Mouse (Mus musculus) liver, embryonic 14.5 days (tissue): ENCODE data around the gene Dmrtc1b. TPM values are rescaled to one million over a fixed set of nuclear protein-coding genes. Genes with fewer than 3 reads are reported as not detected.
"Not testable (repeated sequence)": the region's sequence is repeated elsewhere in the genome, so short reads cannot be mapped to it uniquely, and the experiment has no call there.

ENCODE experiments used
- ATAC-seq: fragments of 200-750 bp; cut with Nextera tagmentation; 2 replicates; pipeline ENCODE4 v1.8.0; 2017; ENCODE audit warnings: moderate number of reproducible peaks, mild to moderate bottlenecking, moderate library complexity; ENCODE audit not compliant: insufficient read depth
- DNase-seq, 3 experiments: peaks; one replicate each; pipeline ENCODE4 v3.0.0-alpha.2; 2012 to 2013; ENCODE audit warnings: low read depth in 3 of 3, low spot score in 3 of 3
- H3K27ac ChIP-seq: fragments of 300-500 bp; sonication (generic); 2 replicates; pipeline ENCODE4 v1.5.1; 2014; ENCODE audit warnings: moderate library complexity, mild to moderate bottlenecking, control low read depth, inconsistent platforms
- H3K27me3 ChIP-seq: fragments of 300-500 bp; sonication (generic); 2 replicates; pipeline ENCODE4 v1.6.1; 2014; ENCODE audit warnings: mild to moderate bottlenecking, low read length, moderate library complexity; ENCODE audit not compliant: control insufficient read depth, insufficient read depth
- H3K36me3 ChIP-seq: fragments of 300-500 bp; sonication (generic); replicated peaks from 2 replicates; pipeline ENCODE4 v1.6.1; 2014; ENCODE audit warnings: low read depth; ENCODE audit not compliant: control insufficient read depth, insufficient read depth
- H3K4me1 ChIP-seq, 2 experiments: fragments of 200-500 bp in 1 of 2; fragments of 300-500 bp in 1 of 2; sonication (generic) in 1 of 2; replicated peaks; 2 replicates each; pipeline ENCODE4 v1.6.1; 2012 to 2014; ENCODE audit warnings: antibody characterized with exemption in 1 of 2, inconsistent platforms in 1 of 2, low read length in 1 of 2; ENCODE audit not compliant: control insufficient read depth in 2 of 2, insufficient read depth in 2 of 2
- H3K4me2 ChIP-seq: fragments of 300-500 bp; sonication (generic); 2 replicates; pipeline ENCODE4 v1.6.1; 2014; ENCODE audit warnings: low read depth, mild to moderate bottlenecking, control low read depth, moderate library complexity
- H3K4me3 ChIP-seq, 2 experiments: fragments of 200-500 bp in 1 of 2; fragments of 300-500 bp in 1 of 2; sonication (generic) in 1 of 2; 2 replicates each; pipeline ENCODE4 v1.5.1; 2012 to 2014; ENCODE audit warnings: low read depth in 2 of 2, low read length in 2 of 2, mild to moderate bottlenecking in 2 of 2, control low read depth in 1 of 2, inconsistent platforms in 1 of 2, moderate library complexity in 1 of 2; ENCODE audit not compliant: insufficient read depth in 1 of 2
- H3K9ac ChIP-seq: fragments of 300-500 bp; sonication (generic); replicated peaks from 2 replicates; pipeline ENCODE4 v1.6.1; 2014; ENCODE audit warnings: mild to moderate bottlenecking, control low read depth, moderate library complexity
- H3K9me3 ChIP-seq: fragments of 300-500 bp; sonication (generic); 2 replicates; pipeline ENCODE4 v1.6.1; 2016; ENCODE audit warnings: low read length, mixed read lengths; ENCODE audit not compliant: control insufficient read depth
- CTCF ChIP-seq: IDR thresholded peaks from 2 replicates; pipeline ENCODE4 v1.5.1; 2016; ENCODE audit warnings: antibody characterized with exemption, low read depth, control low read depth
- EP300 ChIP-seq: IDR thresholded peaks from 2 replicates; pipeline ENCODE4 v1.6.1; 2016; ENCODE audit warnings: antibody characterized with exemption, low read depth
- WGBS: fragments of 180-500 bp; shearing (Covaris S2); extraction: QIAGEN DNeasy Blood & Tissue Kit; methylation state at CpG from one replicate; pipeline ENCODE4 v1.1.7; 2014; ENCODE audit not compliant: insufficient replicate concordance; 5-methylcytosine and 5-hydroxymethylcytosine counted together
- polyA plus RNA-seq, 2 experiments: library from polyadenylated mRNA; depleted of rRNA in 1 of 2; stranded (reverse) in 1 of 2; unstranded in 1 of 2; fragments of >200 nt; fragmentation: Nextera tagmentation in 1 of 2; extraction: Ambion mirVana in 1 of 2; gene quantifications; 2 replicates each; pipeline versions ENCODE4 v1.2.1 to v1.2.3; 2012 to 2014

Dmrtc1b gene
- polyA plus RNA-seq (2012; rRNA removed) (not detected in 2 replicates), polyA plus RNA-seq (2014; fragmentation: Nextera tagmentation; extraction: Ambion mirVana) (not detected in 2 replicates)

GRCm38 (mm10) chrX:102707535-102707934 lies at the start of gene Dmrtc1b, which contains the start of gene Gm9112:
Gene Dmrtc1b (plus strand): TSS chrX:102707865.
Gene Gm9112 (minus strand): TSS chrX:102707635.
- H3K27me3 ChIP-seq, H3K4me1 ChIP-seq, H3K36me3 ChIP-seq, H3K4me2 ChIP-seq, H3K27ac ChIP-seq, H3K9ac ChIP-seq, H3K9me3 ChIP-seq, DNase-seq, H3K4me3 ChIP-seq, ATAC-seq: not testable (repeated sequence)
- WGBS = 66% methylated on average over 7 of the region's 10 CpGs

- Histone ChIP-seq H3K4me3 (no peak overlapping the region), H3K9me3 (no peaks in the 10 kb centered on the region), H3K27ac (no peak overlapping the region), H3K9ac (no peak overlapping the region), H3K36me3 (no peaks in the 10 kb centered on the region), H3K27me3 (no peaks in the 10 kb centered on the region), H3K4me2 (no peak overlapping the region), H3K4me1 (no peaks in the 10 kb centered on the region)
- no peak for ATAC-seq
- TF ChIP-seq EP300 = no peak
- TF ChIP-seq CTCF = peak; percentile 21; the same call in 1 of the 2 replicates
- DNase-seq = no peak
- WGBS = 10% methylated on average over 3 of the region's 3 CpGs
Measured at GRCm38 (mm10) chrX:102660712-102661111, 47.0 kb upstream of the Dmrtc1b start.

- no peak for TF ChIP-seq EP300
- Histone ChIP-seq H3K36me3 (no peaks in the 10 kb centered on the region), H3K4me3 (no peak overlapping the region), H3K27ac (no peak overlapping the region), H3K4me1 (no peaks in the 10 kb centered on the region), H3K9ac (no peak overlapping the region), H3K4me2 (no peak overlapping the region), H3K9me3 (no peaks in the 10 kb centered on the region), H3K27me3 (no peaks in the 10 kb centered on the region)
- WGBS = 59% methylated on average over 2 of the region's 2 CpGs
- ATAC-seq (no peak), DNase-seq (no peak)
Measured at GRCm38 (mm10) chrX:102666641-102667040, 41.0 kb upstream of the Dmrtc1b start.

- H3K4me2 ChIP-seq, H3K9me3 ChIP-seq, H3K27me3 ChIP-seq, H3K4me3 ChIP-seq, H3K27ac ChIP-seq, H3K36me3 ChIP-seq, ATAC-seq, H3K9ac ChIP-seq, H3K4me1 ChIP-seq, DNase-seq: not testable (repeated sequence)
- WGBS = 45% methylated on average over 3 of the region's 3 CpGs
Measured at GRCm38 (mm10) chrX:102684706-102685105, 23.0 kb upstream of the Dmrtc1b start.

- not testable (repeated sequence) for H3K9me3 ChIP-seq, H3K27ac ChIP-seq, H3K4me2 ChIP-seq, H3K4me1 ChIP-seq, ATAC-seq, DNase-seq, H3K36me3 ChIP-seq, H3K9ac ChIP-seq, H3K4me3 ChIP-seq, H3K27me3 ChIP-seq
- 77% methylated on average over 5 of the region's 5 CpGs for WGBS
Measured at GRCm38 (mm10) chrX:102686872-102687271, 20.8 kb upstream of the Dmrtc1b start, which contains the start of gene Gm3880. Gene Gm3880 (minus strand): TSS chrX:102686972.

DNA sequence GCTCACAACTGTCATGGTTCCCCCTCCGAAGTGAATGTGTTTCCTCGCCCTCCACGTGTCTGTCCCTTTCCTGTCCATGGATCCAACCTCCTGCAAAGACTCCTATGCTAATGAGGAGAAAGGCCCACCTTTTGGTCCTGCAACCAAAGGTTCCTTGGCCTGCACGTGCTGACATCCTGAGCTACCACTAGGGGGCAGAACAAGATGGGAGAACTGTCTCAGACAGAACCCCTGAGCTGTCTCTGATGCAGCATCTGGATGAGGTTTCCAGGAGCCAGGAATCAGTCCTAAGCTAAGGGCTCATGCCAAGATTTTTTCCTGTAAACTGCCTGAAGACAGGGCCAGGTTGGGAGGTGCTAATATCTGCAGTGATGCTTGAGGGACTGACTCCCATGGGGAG lies 18.4 kb upstream of the Dmrtc1b start:
- not testable (repeated sequence) for ATAC-seq, H3K36me3 ChIP-seq, H3K4me2 ChIP-seq, H3K4me1 ChIP-seq, H3K4me3 ChIP-seq, H3K9ac ChIP-seq, H3K9me3 ChIP-seq, DNase-seq, H3K27me3 ChIP-seq, H3K27ac ChIP-seq
- TF ChIP-seq CTCF = peak; percentile 55
- WGBS = 16% methylated on average over 4 of the region's 4 CpGs

DNA sequence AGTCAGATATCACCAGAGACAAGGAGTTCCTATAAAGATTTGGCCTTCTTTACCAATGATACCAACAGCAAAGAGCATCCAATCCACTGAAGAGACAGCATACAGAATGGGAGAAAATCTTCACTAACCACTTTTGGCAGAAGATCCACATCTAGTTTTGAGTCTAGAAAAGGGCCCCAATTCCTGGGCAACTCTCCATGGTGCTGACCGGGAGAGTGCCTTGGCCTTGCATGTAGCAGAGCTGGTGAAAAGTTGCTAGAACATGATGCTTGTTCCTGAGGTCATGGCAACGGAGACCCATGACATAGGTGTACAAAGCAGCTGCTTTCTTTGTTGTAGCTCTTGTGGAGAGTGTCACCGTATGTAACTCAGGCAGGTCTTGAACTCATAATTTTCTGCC lies 7.0 kb upstream of the Dmrtc1b start:
- 53% methylated on average over 3 of the region's 3 CpGs for WGBS
- not testable (repeated sequence) for ATAC-seq, DNase-seq

DNA sequence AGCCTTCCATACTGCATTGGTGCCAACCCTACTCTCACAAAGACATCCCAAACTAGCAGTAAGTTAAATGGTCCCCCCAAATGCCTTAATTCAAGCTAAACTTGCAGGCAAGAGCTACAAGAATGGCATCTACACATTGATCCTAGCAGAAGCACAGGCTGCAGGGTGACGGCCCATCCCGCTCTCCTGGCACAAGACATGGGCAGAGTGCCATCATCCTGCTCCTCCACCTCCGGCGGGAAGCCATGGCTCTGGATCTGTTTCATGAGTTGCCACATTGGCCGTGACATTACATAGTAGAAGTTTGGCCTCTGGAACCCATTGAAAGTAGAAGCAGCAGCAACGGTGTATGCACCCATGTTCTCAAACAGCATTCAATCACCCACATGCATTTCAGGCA lies 16.6 kb downstream of the Dmrtc1b start:
- not testable (repeated sequence) for H3K27me3 ChIP-seq, H3K9me3 ChIP-seq, DNase-seq, H3K36me3 ChIP-seq, H3K4me1 ChIP-seq, H3K27ac ChIP-seq, H3K4me2 ChIP-seq, H3K4me3 ChIP-seq, H3K9ac ChIP-seq, ATAC-seq
- 70% methylated on average over 6 of the region's 6 CpGs for WGBS

More for the DNA sequence above, 7.0 kb upstream of the Dmrtc1b start:
- H3K36me3 ChIP-seq, H3K4me3 ChIP-seq, H3K27ac ChIP-seq, H3K27me3 ChIP-seq, H3K9ac ChIP-seq, H3K9me3 ChIP-seq, H3K4me1 ChIP-seq, H3K4me2 ChIP-seq: not testable (repeated sequence)
